Mouse (Mus musculus) forebrain, embryonic 15.5 days (tissue): ENCODE data around the gene 3830406C13Rik. TPM values are rescaled to one million over a fixed set of nuclear protein-coding genes. Genes with fewer than 3 reads are reported as not detected.

Experiments used
- ATAC-seq: fragments of 200-750 bp; cut with Nextera tagmentation; replicated peaks from 2 replicates; pipeline ENCODE4 v1.8.0; 2017; ENCODE audit warnings: mild to moderate bottlenecking, moderate TSS enrichment, moderate library complexity
- H3K27ac ChIP-seq: fragments of 300-500 bp; sonication (generic); replicated peaks from 2 replicates; pipeline ENCODE4 v1.5.1; 2015; ENCODE audit warnings: mild to moderate bottlenecking, inconsistent platforms
- H3K27me3 ChIP-seq: fragments of 300-500 bp; sonication (generic); 2 replicates; pipeline ENCODE4 v1.6.1; 2015; ENCODE audit warnings: inconsistent platforms
- H3K36me3 ChIP-seq: fragments of 300-500 bp; sonication (generic); 2 replicates; pipeline ENCODE4 v1.6.1; 2015; ENCODE audit warnings: mild to moderate bottlenecking, inconsistent platforms
- H3K4me1 ChIP-seq: fragments of 300-500 bp; sonication (generic); 2 replicates; pipeline ENCODE4 v1.6.1; 2015; ENCODE audit warnings: inconsistent platforms
- H3K4me2 ChIP-seq: fragments of 300-500 bp; sonication (generic); replicated peaks from 2 replicates; pipeline ENCODE4 v1.6.1; 2015; ENCODE audit warnings: mild to moderate bottlenecking, inconsistent platforms
- H3K4me3 ChIP-seq: fragments of 300-500 bp; sonication (generic); 2 replicates; pipeline ENCODE4 v1.5.1; 2015; ENCODE audit warnings: mild to moderate bottlenecking, inconsistent platforms
- H3K9ac ChIP-seq: fragments of 300-500 bp; sonication (generic); replicated peaks from 2 replicates; pipeline ENCODE4 v1.6.1; 2015; ENCODE audit warnings: mild to moderate bottlenecking, inconsistent platforms
- H3K9me3 ChIP-seq: fragments of 300-500 bp; sonication (generic); 2 replicates; pipeline ENCODE4 v1.6.1; 2016; ENCODE audit warnings: inconsistent platforms
- WGBS: fragments of 180-500 bp; shearing (Covaris S2); methylation state at CpG from one replicate; pipeline ENCODE4 v1.1.7; 2015; ENCODE audit warnings: mixed read lengths; 5-methylcytosine and 5-hydroxymethylcytosine counted together
- polyA plus RNA-seq: library from polyadenylated mRNA; unstranded; fragments of >200 nt; fragmentation: Nextera tagmentation; extraction: Ambion mirVana; gene quantifications from 2 replicates; pipeline ENCODE4 v1.2.1, GENCODE M21; 2015

3830406C13Rik gene
- polyA plus RNA-seq, 1 experiment from 2014 or later: 44.9 TPM

GRCm38 (mm10) chr14:12344061-12344745 lies 60.2 kb downstream of the 3830406C13Rik start:
- peak overlapping the region; percentile 62 for H3K4me2 ChIP-seq
- H3K4me1 ChIP-seq: peaks cover 61% of the 10 kb centered on the region
- H3K9ac ChIP-seq: peak overlapping the region; percentile 65
- peak overlapping the region; percentile 51 for H3K4me3 ChIP-seq
- ATAC-seq: no peak
- peak overlapping the region; percentile 95 for H3K27ac ChIP-seq
- WGBS: 3% methylated on average over 24 of the region's 24 CpGs
- H3K27me3 ChIP-seq: peaks cover 26% of the 10 kb centered on the region
- H3K9me3 ChIP-seq: no peaks in the 10 kb centered on the region
- no peaks in the 10 kb centered on the region for H3K36me3 ChIP-seq

- H3K4me1 ChIP-seq: peaks cover 62% of the 10 kb centered on the region
- WGBS: under 1% methylated on average over 39 of the region's 39 CpGs
- ATAC-seq: peak; percentile 30; the same call in 1 of the 2 replicates
- peak overlapping the region; percentile 65 for H3K9ac ChIP-seq
- H3K4me2 ChIP-seq: peak overlapping the region; percentile 62
- H3K36me3 ChIP-seq: no peaks in the 10 kb centered on the region
- H3K27ac ChIP-seq: peak overlapping the region; percentile 95
- H3K27me3 ChIP-seq: peaks cover 27% of the 10 kb centered on the region
- H3K9me3 ChIP-seq: no peaks in the 10 kb centered on the region
- peak overlapping the region; percentile 51 for H3K4me3 ChIP-seq
These were observed 60.8 kb downstream of the 3830406C13Rik start for GRCm38 (mm10) chr14:12344746-12345240.

- under 1% methylated on average over 40 of the region's 40 CpGs for WGBS
- peak overlapping the region; percentile 62 for H3K4me2 ChIP-seq
- H3K27me3 ChIP-seq: peaks cover 25% of the 10 kb centered on the region
- no peaks in the 10 kb centered on the region for H3K9me3 ChIP-seq
- peak overlapping the region; percentile 95 for H3K27ac ChIP-seq
- H3K4me1 ChIP-seq: peaks cover 57% of the 10 kb centered on the region
- peak overlapping the region; percentile 65 for H3K9ac ChIP-seq
- peak; percentile 65 for ATAC-seq
- H3K36me3 ChIP-seq: no peaks in the 10 kb centered on the region
- peak overlapping the region; percentile 51 for H3K4me3 ChIP-seq
These were observed 61.4 kb downstream of the 3830406C13Rik start for GRCm38 (mm10) chr14:12345241-12345921.

GRCm38 (mm10) chr14:12346011-12346864 lies 62.3 kb downstream of the 3830406C13Rik start:
- Histone ChIP-seq H3K36me3 (no peaks in the 10 kb centered on the region), H3K4me2 (peak overlapping the region; percentile 62), H3K9ac (peak overlapping the region; percentile 65), H3K4me3 (peak overlapping the region; percentile 51), H3K4me1 (peaks cover 55% of the 10 kb centered on the region), H3K27ac (peak overlapping the region; percentile 95), H3K9me3 (no peaks in the 10 kb centered on the region), H3K27me3 (peaks cover 33% of the 10 kb centered on the region)
- WGBS: under 1% methylated on average over 50 of the region's 50 CpGs
- peak; percentile 48 for ATAC-seq

- Histone ChIP-seq H3K9ac (peak overlapping the region; percentile 65), H3K27me3 (peaks cover 39% of the 10 kb centered on the region), H3K9me3 (no peaks in the 10 kb centered on the region), H3K27ac (peak overlapping the region; percentile 95), H3K36me3 (no peaks in the 10 kb centered on the region), H3K4me2 (peak overlapping the region; percentile 62), H3K4me3 (peak overlapping the region; percentile 51), H3K4me1 (peaks cover 48% of the 10 kb centered on the region)
- 2% methylated on average over 26 of the region's 26 CpGs for WGBS
- ATAC-seq: peak; percentile 33
These were observed 63.1 kb downstream of the 3830406C13Rik start for GRCm38 (mm10) chr14:12346865-12347600.

GRCm38 (mm10) chr14:12348089-12348488 lies 64.1 kb downstream of the 3830406C13Rik start, which contains the start of gene Fezf2:
Gene Fezf2 (minus strand): TSS chr14:12348189.
- no peak for ATAC-seq
- Histone ChIP-seq H3K4me1 (peaks cover 48% of the 10 kb centered on the region), H3K4me2 (peak within 1 kb of the TSS; percentile 62), H3K36me3 (no peaks in the 10 kb centered on the region), H3K4me3 (peak within 1 kb of the TSS; percentile 51), H3K27me3 (peaks cover 42% of the 10 kb centered on the region), H3K27ac (peak within 1 kb of the TSS; percentile 95), H3K9ac (peak within 1 kb of the TSS; percentile 34), H3K9me3 (no peaks in the 10 kb centered on the region)
- WGBS: 3% methylated on average over 2 of the region's 2 CpGs

- Histone ChIP-seq H3K36me3 (no peaks in the 10 kb centered on the region), H3K27ac (no peak overlapping the region), H3K4me3 (no peak overlapping the region), H3K9me3 (no peaks in the 10 kb centered on the region), H3K9ac (no peak overlapping the region), H3K4me1 (peaks cover 45% of the 10 kb centered on the region), H3K27me3 (peaks cover 47% of the 10 kb centered on the region), H3K4me2 (no peak overlapping the region)
- WGBS: 29% methylated on average over 15 of the region's 15 CpGs
- ATAC-seq: no peak
These were observed 65.5 kb downstream of the 3830406C13Rik start for GRCm38 (mm10) chr14:12349334-12350090.

GRCm38 (mm10) chr14:12350271-12350916 lies 66.4 kb downstream of the 3830406C13Rik start:
- peaks cover 51% of the 10 kb centered on the region for H3K27me3 ChIP-seq
- no peak overlapping the region for H3K4me3 ChIP-seq
- H3K4me2 ChIP-seq: no peak overlapping the region
- H3K27ac ChIP-seq: no peak overlapping the region
- H3K9ac ChIP-seq: no peak overlapping the region
- peaks cover 39% of the 10 kb centered on the region for H3K4me1 ChIP-seq
- H3K9me3 ChIP-seq: no peaks in the 10 kb centered on the region
- WGBS: 33% methylated on average over 16 of the region's 16 CpGs
- ATAC-seq: no peak
- no peaks in the 10 kb centered on the region for H3K36me3 ChIP-seq
